Mouse (Mus musculus): ENCODE measurements at regions not wholly inside any gene's neighbourhood (a gene's known extent, or its start where the extent isn't known, plus 50 kb on each side); places are given as distances from the start of the nearest gene placed in this dataset.

- DNase-seq (ENCODE audit: low spot score): no peak
Measured at GRCm38 (mm10) chr1:181299826-181300225, 52.6 kb upstream of the Cnih3 start.

- DNase-seq (ENCODE audit: low spot score): no peak
Measured at GRCm38 (mm10) chr1:181302151-181302550, 50.3 kb upstream of the Cnih3 start.
